Mouse (Mus musculus): ENCODE measurements at regions not wholly inside any gene's neighbourhood (a gene's known extent, or its start where the extent isn't known, plus 50 kb on each side); places are given as distances from the start of the nearest gene placed in this dataset.

GRCm38 (mm10) chr14:76188105-76188645 is 77.5 kb downstream of the Nufip1 start:
- DNase-seq (ENCODE audit: low spot score) = no peak

DNA sequence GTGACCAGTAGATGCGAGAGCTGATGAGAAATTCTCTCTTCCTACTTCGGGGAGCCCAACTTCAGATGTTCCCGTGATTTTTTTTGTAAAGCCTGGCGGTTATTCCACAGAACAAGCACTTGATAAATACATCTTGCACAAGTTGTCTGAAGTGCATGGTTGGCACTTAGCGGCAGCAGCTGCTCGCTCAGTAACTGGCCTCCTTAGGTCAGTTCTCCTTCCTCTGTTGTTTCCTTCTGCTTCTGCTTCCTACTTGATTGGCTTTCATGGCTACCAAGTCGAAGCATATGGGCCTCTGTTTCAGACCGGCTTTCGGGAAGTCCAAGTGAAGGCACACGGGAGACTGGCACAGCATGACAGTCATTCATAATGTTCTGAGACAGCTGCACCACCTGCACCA is 84.6 kb downstream of the Nufip1 start:
- no peak for DNase-seq (ENCODE audit: low spot score)

DNA sequence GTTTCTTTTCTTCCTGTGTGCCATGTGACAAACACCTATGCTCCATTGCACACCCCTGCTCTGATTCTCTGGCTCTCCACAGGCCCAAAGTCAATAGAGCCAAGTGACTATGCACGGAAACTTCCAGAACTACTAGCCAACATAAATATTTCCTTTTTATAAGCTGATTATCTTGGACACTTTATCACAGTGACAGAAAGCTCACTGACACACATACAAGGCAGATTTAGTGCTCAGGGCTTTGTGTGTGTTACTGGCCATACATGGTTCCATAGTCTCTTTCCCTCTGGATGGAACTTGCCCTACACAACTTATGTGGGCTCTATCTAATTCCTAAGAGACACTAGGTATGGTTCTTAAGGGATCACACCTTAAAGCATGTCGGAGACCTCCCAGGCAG is 86.7 kb downstream of the Nufip1 start:
- no peak for DNase-seq (ENCODE audit: low spot score)

DNA sequence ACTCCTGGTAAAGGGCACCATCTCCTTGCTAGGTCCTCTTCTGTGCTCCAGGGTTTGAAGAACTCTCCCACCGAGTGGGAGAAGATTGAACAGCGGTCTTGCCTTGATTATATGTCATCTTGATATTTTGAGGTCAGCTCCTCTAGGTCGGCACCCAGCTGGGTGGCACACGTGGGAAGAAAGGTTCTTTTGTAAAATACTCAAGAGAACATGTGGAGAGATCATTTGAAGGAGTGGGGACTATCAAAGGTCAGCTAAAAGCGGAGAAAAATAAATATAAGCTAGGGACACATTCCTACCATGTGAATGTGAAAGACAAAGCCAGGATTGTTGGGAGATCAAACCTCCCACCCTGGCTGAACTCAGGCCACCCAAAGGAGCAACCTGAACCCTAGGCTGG is 87.7 kb downstream of the Nufip1 start:
- no peak for DNase-seq (ENCODE audit: low spot score)

DNA sequence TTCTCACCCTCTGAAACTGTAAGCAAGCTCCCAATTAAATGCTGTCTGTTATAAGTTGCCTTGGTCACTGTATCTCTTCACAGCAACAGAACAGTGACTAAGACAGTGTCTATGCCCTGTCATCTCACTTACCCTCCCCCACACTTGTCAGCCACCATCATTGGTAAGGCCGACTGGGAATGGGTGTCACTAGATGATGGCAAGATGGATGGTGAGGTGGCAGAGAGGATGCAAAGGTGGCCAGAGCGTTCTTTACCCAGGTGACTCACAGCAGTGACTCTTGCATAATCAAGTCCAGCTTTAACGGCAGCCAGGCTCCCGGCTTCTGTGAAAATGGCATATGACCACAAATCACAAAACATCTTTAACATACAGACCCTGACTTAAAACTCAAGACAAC is 91.9 kb downstream of the Nufip1 start:
- no peak for DNase-seq (ENCODE audit: low spot score)

GRCm38 (mm10) chr14:76203135-76203534 is 92.4 kb downstream of the Nufip1 start:
- no peak for DNase-seq (ENCODE audit: low spot score)

DNA sequence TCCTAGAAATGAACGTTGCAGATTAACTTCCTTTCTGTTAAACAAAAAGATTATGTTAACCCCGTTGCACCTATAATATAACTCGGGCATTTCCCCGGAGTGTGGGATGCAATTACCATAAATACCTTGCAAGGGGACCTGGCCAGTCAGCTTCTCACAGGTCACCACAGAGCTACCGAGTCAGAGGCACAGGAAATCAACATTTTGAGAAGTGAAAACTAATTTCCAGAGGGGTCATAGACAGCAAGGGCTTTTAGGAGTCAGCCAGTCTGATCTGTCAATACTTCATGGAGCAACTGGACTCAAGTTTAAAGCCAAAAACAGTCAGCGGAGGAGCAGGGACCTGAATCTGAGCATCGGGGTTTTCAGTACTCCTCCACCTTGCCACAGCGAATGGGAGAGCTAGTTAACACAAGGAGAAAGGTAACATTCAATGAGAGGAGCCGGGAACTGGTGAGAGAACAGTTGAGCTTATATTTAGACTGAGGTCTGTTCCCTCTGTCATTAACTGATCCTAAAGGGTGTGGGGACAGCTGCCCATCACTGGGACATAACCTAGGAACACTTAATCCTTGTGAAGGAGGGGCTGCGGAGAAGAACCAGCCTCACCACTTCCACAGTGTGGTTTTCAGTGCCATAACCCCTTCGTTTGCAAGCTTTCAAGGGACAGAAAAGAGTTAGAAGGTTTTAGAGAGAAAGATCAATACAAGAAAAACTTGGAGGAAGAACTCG is 105.9 kb downstream of the Nufip1 start:
- DNase-seq (ENCODE audit: low spot score) = no peak

- no peak for DNase-seq (ENCODE audit: low spot score)
Measured at GRCm38 (mm10) chr14:76217178-76217500, 106.4 kb downstream of the Nufip1 start.

DNA sequence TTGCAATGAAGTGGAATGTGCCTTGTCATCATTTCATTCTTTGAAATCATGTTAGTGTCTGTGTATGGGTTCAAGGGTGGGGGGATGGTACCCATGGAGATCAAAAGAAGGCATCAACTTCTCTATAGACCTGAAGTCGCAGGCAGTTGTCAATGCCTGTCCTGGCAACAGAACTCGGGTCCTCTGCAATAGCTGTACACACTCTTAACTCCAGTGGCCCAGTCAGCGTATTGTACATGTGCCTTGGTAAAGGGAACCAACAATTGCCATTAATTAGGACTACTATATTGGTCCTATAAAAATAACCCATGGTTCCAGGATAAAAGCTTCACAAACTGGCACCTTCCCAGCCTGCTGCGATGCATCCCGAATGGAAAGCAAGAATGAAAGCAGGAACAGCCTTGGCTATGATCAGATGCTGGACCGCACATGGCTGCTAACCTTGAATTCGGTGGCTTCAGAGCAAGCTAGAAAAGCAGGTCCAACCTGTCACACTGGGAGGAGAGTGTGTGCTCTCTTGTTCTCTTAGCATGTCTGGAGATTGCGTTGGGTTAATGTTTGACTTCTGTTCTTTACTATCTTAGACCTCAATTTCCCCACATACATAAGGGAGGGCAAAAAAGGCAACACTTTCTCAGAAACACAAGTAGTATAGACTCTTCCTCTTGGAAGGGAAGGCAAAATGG is 107.0 kb downstream of the Nufip1 start:
- peak; percentile 67 for DNase-seq (ENCODE audit: low spot score)

- DNase-seq (ENCODE audit: low spot score) = no peak
Measured at GRCm38 (mm10) chr14:76220952-76221351, 110.3 kb downstream of the Nufip1 start.

- no peak for DNase-seq (ENCODE audit: low spot score)
Measured at GRCm38 (mm10) chr14:76221617-76222319, 111.1 kb downstream of the Nufip1 start.

GRCm38 (mm10) chr14:76222320-76222626 is 111.6 kb downstream of the Nufip1 start:
- DNase-seq (ENCODE audit: low spot score) = no peak

GRCm38 (mm10) chr14:76223036-76223650 is 112.5 kb downstream of the Nufip1 start:
- peak; percentile 42 for DNase-seq (ENCODE audit: low spot score)

DNA sequence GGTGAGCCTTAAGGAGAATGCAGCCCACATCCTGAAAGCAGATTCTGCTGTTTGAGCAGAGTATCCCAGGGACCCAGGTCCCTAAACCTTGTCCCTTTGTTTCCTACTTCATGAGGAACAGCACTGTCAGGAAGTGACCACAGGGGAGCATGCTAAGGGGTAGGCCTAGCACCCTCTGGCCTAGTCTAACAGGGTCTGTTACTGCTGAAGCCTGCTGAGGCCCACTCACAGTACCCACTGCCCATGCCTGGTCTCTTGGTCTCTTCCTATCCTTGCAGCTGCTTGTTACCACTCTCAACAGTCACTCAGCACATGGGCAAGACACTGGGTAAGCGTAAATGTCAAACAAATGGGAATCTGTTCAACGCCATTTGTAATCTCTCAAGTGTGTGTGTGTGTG is 113.2 kb downstream of the Nufip1 start:
- DNase-seq (ENCODE audit: low spot score) = no peak

- peak; percentile 10 for DNase-seq (ENCODE audit: low spot score)
Measured at GRCm38 (mm10) chr14:76225532-76225931, 114.8 kb downstream of the Nufip1 start.

GRCm38 (mm10) chr14:76226621-76227297 is 116.1 kb downstream of the Nufip1 start:
- no peak for DNase-seq (ENCODE audit: low spot score)

GRCm38 (mm10) chr14:76228968-76229555 is 118.4 kb downstream of the Nufip1 start:
- no peak for DNase-seq (ENCODE audit: low spot score)

- DNase-seq (ENCODE audit: low spot score) = no peak
Measured at GRCm38 (mm10) chr14:76239856-76240493, 129.3 kb downstream of the Nufip1 start.

GRCm38 (mm10) chr14:76243581-76244337 is 133.1 kb downstream of the Nufip1 start:
- no peak for DNase-seq (ENCODE audit: low spot score)

DNA sequence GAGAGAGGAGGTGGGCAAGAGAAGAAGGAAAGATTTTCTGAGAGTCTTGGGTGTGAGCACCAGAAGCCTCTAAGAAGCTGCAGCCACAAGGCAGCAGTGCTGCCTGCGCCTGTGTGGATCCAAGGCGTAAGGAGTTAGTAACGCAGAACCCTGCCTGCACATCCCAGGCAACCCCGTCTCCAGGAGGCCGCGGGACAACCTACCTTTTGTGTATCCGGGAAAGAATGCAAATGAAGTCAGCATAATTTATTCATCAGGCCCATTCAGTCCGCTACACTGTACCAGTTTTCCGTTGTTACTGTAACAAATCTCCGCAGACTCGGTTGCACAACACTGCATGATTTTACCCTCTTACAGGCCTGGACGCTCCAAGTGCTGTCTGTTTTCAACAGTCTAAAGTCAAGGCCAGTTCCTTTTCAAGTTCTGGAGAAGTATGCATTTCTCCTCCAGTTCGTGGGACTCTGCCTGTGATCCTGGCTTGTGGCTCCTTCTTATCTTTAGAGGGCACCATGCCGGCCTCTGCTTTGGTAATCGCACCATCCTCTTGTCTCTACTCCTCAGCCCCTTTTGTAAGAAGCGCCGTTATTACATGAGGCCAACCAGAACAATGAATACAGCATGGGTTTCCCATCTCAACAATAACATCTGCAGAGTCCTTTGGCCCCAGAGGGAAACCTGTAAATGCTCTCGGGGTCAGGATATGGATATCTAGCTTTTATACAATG is 133.8 kb downstream of the Nufip1 start:
- no peak for DNase-seq (ENCODE audit: low spot score)

Data from urinary bladder, postnatal 14 days (tissue).